Mouse (Mus musculus): ENCODE data around the gene Bcl9.

Gene Bcl9

DNA sequence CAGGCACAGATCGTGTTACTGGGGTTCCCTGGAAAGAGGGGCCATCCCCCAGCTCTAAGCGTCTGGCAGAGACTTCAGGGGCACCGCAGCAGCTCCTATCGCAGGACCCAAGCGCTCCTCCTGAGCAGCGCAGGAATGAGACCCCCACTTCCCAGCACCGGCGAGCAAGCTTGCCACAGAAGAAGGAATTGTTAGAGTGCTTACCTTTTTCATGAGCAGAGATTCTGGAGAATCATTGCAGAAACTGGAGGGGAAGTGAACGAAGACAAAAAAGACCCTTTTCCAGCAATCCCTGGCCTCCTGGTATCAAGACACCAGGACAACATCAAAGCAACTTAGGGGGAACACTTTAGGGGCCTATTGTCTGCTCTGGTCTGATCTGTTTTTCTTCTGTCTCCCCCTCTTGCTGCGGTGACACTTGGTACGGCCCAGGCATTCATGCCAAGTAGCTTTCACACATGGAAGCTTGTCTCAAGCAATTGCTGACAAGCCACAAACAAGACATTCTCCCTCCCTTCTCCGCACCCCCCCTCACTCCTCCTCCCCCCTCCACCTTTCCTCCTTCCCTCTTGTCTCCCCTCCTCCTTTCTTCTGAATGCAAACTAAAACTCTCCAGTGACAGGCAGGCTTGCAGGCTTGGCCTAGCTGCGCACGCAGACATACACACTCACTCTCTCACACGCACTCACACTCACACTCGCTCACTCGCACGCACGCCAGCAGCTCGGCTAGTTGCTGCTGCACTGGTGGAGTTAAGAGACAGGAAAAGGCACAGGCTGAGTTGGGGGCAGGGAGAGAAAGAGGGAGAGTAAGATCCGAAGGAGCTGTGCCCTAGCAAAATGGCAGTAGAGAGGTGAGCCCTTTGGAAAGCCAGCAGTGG lies at the start of gene Bcl9:
Gene Bcl9 (minus strand): TSS at position 365 of the 880 bp plus-strand sequence.
- DNase-seq (ENCODE audit: low spot score in 2 of 2), result peak; percentile 79 to 84

GRCm38 (mm10) chr3:97339193-97339576 lies 41.5 kb upstream of the Bcl9 start:
- no peak for DNase-seq (ENCODE audit: low spot score in 2 of 2)

DNA sequence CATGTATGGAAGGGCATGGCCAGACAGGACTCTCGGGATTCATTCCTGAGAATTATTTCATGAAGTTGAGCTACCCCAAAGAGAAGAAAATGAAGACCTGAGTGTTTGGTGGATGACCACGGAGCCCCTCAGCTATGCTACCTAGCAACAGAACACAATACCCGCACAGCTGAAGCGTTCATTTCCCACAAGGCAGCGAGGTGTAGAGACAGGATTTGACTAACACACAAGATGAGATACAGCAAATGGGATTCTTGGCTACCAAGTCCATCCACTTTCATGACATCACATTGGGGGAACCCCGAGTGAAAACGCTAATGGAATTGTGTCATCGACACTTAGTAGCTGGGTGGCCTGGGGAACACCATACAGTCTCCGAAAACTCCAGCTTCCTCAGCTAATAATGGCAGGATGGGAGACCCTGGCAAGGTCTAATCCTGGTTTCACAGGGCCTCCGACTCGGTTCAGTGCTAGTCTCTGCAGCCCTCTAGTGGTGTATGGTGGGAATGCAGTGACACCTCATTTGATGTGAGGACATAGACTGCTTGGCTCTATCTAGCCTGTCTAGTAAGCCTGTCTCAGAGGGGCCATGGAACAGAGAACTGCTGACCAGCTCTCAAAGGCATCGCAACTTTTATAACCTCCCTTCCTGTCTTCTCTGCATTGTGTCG lies 40.9 kb upstream of the Bcl9 start:
- DNase-seq (ENCODE audit: low spot score in 2 of 2), result peak; percentile 79 to 84

- DNase-seq (ENCODE audit: low spot score in 2 of 2), result peak; percentile 39 to 43
Observed at GRCm38 (mm10) chr3:97337306-97337705, 39.6 kb upstream of the Bcl9 start.

GRCm38 (mm10) chr3:97336331-97336730 lies 38.6 kb upstream of the Bcl9 start:
- no peak for DNase-seq (ENCODE audit: low spot score in 2 of 2)

GRCm38 (mm10) chr3:97334618-97335017 lies 36.9 kb upstream of the Bcl9 start:
- DNase-seq (ENCODE audit: low spot score in 2 of 2), result no peak

DNA sequence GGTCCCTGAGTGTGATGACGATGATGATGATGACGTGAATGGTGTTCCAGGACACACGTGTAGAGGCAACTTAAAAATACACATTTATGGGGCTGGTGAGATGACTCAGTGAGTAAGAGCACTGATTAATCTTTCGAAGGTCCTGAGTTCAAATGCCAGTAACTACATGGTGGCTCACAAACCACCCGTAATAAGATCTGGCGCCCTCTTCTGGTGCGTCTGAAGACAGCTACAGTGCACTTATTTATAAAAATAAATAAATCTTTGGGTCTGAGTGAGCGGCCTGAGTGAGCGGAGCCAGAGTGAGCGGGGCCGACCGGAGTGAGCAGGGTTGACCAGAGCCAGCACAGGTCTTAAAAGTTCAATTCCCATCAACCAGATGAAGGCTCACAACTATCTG lies 34.5 kb upstream of the Bcl9 start:
- no peak for DNase-seq (ENCODE audit: low spot score in 2 of 2)

GRCm38 (mm10) chr3:97327809-97328208 lies 30.1 kb upstream of the Bcl9 start:
- no peak for DNase-seq (ENCODE audit: low spot score in 2 of 2)

GRCm38 (mm10) chr3:97327356-97327755 lies 29.6 kb upstream of the Bcl9 start:
- DNase-seq (ENCODE audit: low spot score in 2 of 2), result no peak

DNA sequence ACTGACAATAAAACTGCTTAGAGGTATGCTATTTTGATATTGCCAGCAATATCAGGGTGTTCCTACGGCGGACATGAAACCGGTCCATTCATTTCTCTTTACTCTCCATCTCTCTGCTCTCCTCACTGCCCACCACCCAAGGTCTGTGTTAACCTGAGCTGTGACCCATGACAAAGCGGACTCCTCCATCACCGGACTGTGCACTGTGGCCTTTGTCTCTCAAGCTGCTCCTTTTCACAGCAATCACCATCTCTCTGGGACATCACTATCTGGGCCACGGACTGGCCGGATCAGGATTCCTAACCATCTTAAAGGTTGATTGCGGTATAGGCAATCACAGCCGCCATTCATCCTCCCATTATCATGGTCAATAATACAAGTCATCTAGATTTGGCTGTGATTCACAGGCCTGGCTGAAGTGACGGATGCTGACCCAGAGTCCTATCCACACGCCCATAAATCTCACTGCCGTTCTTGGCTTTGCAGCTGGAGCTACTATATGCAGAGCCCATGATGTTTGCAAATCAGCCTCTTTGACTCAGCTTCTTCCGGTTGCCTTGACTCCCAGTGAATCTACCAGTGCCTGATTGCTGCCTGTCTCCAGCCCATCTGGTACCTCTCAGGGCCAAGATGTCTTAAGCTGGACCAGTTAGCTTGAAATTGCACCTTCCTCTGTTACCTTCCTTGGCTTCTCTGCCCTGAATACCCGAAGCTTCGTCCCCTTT lies 28.1 kb upstream of the Bcl9 start:
- no peak for DNase-seq (ENCODE audit: low spot score in 2 of 2)

DNA sequence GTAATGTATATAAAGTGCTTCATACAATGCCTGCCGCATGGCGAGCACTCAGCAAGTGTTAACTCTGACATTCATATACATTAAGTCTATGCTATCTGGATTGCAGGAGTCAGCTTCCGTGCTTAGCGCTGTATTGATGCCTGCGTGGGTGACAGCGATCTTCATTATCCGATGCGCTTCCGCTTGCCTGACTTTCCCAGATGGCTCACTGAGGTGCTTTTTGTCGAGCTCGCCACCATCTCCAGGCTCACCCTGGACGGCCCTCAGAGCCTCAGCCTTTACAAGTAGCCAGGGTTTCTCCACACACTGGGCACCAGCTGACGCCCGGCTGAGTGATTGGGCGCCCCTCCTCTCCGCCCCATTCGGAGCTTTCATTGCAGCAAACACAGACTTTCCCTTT lies 26.3 kb upstream of the Bcl9 start:
- DNase-seq (ENCODE audit: low spot score in 2 of 2), result no peak

DNA sequence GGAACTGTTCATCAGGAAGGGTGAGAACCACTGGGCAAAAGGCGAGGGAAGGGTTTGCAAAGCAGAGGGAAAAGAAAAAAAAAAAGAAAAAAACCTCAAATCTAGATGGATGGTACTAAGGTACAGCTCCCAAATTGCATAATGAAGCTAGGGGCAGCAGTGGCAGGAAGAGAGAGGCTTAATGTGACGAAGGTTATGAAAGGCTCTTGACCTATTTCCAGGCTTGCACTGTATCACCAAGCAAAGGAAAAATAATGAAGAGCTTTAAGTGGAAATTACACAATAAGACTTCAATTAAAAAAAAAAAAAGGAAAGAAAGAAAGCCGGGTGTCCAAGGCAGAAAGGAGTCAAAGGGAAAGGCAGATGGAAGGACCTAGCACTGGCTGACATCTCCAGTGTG lies 19.6 kb upstream of the Bcl9 start:
- DNase-seq (ENCODE audit: low spot score in 2 of 2), result no peak

DNA sequence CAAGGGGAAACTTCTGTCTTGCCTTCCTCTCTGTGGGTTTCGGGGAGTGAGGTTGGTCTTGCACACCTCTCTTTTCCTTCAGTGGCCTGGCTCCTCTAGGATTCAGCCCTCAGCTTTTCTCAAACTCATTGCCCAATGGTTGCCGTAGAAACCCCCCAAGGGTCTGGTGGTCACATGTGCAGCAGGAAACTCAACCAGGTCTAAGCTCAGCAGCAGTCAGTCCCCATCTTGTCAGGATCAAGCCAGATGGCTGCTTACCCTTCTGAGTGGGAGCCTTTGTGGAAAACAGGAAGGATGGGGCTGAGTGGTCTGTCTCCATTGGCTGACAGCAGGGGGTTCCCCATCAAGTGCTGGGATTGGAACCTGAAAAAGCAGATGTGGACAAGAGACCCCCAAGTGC lies 15.7 kb upstream of the Bcl9 start:
- no peak for DNase-seq (ENCODE audit: low spot score in 2 of 2)

GRCm38 (mm10) chr3:97311998-97312397 lies 14.3 kb upstream of the Bcl9 start:
- DNase-seq (ENCODE audit: low spot score in 2 of 2), result peak; percentile 71 to 73

GRCm38 (mm10) chr3:97309748-97310536 lies 12.2 kb upstream of the Bcl9 start:
- no peak for DNase-seq (ENCODE audit: low spot score in 2 of 2)

DNA sequence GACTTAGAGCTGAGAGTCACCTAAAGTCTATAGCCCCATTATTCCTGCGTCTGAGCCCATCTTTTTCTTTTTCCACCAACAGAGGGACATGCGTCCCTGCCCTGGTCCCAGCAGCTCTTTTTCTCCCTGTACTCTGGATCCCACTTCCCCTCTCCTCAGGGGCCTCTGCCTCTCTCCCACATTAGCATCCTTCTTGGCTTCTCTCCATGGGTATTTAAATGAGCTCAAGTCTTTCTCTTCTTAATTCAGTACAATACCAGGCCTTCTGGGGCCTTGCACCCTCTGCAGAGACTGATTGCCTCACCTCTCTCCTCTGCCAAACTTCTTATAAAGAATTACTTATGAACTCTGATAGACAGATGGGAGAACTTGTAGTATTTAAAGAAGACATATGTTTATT lies 10.7 kb upstream of the Bcl9 start:
- no peak for DNase-seq (ENCODE audit: low spot score in 2 of 2)

DNA sequence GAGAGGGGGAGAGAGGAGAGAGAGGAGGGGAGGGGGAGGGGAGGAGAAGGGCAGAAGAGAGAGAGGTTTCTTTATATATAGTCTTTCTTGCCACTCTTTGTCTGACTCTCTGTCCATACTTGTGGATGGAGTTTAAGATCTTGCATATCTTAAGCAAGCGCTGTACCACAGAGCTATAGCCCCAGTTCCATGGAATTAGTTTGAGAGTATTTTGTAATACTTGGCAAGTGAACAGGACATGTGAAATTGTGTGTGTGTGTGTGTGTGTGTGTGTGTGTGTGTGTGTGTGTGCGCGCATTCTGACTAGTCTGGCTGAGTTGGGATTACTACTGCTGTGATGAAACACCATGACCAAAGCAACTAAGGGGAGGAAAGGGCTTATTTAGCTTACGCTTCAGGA lies 8.2 kb upstream of the Bcl9 start:
- no peak for DNase-seq (ENCODE audit: low spot score in 2 of 2)

DNA sequence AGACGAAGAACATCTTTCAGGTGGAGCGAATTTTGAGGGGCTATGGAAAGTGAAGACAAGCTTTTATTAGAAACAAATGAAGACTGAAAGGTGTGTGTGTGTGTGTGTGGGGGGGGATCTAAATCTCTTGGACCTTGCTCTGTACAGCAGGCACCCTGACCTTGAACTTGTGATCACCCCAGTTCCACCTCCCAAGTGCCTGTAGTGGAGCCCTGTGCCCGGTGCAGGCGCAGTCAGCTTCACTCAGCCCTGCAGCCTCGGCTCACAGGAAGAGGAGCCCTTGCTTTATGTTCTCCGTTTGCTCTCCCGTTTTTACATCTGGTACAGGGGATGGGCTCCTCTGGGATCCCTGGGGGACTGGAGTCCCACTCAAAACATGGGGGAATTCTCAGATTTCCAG lies 3.9 kb upstream of the Bcl9 start:
- DNase-seq (ENCODE audit: low spot score in 2 of 2), result no peak

GRCm38 (mm10) chr3:97300370-97300769 lies 2.7 kb upstream of the Bcl9 start:
- no peak for DNase-seq (ENCODE audit: low spot score in 2 of 2)

DNA sequence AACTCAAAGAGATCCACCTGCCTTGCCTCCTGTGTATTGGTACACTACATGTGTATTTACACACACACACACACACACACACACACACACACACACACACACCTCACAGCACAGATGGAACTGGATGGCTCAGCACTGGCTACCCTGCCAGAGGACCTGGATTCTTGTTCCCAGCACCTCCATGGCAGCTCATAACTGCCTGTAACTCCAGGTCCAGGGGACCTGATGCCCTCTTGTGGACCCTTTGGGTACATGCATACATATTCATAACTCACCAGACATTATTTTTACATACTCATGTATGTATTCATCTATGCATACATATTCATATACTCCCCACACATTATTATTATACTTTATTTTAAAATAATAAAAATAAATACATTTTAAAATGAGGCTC lies 2.2 kb upstream of the Bcl9 start:
- DNase-seq (ENCODE audit: low spot score in 2 of 2), result no peak

DNA sequence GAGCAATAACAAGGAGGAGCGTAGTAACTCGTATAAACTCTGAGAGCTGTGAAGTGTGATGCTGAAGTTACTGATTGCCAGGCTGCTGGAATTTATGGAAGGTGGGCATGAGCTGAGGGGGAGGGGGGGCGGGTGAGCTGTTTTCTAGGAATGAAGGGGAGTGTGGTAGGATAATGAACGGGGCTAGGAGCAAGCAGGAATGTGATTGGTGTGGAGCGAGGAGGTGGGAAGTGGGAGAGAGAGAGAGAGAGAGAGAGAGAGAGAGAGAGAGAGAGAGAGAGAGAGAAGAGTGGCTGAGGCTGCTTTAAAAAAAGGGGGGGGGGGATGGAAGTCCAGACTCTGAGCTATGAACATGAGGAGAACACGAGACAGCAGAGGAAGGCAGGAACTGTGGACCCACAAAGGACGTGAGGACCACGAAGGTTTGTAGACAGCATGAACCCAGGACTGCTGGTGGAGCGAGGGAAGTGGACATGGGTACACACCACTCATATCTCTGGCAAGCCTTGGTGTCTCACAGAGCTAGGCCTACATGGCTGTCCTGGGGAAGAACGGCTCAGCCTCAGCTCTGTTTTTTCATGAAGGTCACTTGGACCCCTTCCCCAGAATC lies 1.2 kb upstream of the Bcl9 start:
- DNase-seq (ENCODE audit: low spot score in 2 of 2), result no peak
